Mouse (Mus musculus) left cerebral cortex, postnatal 25 days (tissue): ENCODE results near the gene Ndufaf7. TPM values are rescaled to one million over a fixed set of nuclear protein-coding genes. Genes with fewer than 3 reads are reported as not detected.

Experiments used
- DNase-seq, 2 experiments: peaks; one replicate each; pipeline ENCODE4 v3.0.0; 2022; ENCODE audit warnings: low spot score in 2 of 2, mixed read lengths in 1 of 2
- intact Hi-C: fragments of 180-260 bp; cut with DNase I; formaldehyde crosslinking; loops from one replicate; pipeline ENCODE4 v1.15.1; 2025
- total RNA-seq, 2 experiments: library from RNA; stranded (reverse); gene quantifications; 2 replicates each; pipeline ENCODE4 v1.2.3; 2021

Gene Ndufaf7
- total RNA-seq = 10 to 100 TPM; 51.0 to 64.2 TPM

- peak; percentile 95 to 99 for DNase-seq
- intact Hi-C loops = loop anchor here (5.0 kb wide), 1 partner anchor 99 kb away; the partner anchor contains the start of genes Gpatch11 and Heatr5b
Measured at GRCm38 (mm10) chr17:78936466-78937228, at the start of gene Ndufaf7, which contains the start of gene Cebpz. Gene Ndufaf7 (plus strand): TSS chr17:78937136. Gene Cebpz (minus strand): TSS chr17:78937066.

DNA sequence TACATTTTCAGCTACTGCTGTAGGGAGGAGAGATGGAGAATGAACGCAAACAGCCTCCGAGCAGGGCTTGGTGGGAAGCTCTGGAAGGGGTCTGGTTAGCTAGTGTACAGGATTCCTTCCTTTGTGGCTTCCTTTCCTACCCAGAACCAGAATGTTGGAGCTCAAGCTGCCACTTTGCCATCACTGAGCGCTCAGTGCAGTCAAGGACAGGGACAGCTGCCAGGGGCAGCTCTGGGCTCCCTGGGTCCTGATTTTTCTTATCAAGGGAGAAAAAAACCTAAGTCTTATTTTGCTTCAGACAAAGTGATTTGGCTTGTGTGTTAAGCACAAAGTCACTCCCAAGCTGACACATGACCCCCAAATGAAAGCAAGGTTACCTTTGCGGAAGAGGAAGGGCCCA is 48.4 kb upstream of the Ndufaf7 start:
- DNase-seq = no peak
- intact Hi-C loops = no loop called here

DNA sequence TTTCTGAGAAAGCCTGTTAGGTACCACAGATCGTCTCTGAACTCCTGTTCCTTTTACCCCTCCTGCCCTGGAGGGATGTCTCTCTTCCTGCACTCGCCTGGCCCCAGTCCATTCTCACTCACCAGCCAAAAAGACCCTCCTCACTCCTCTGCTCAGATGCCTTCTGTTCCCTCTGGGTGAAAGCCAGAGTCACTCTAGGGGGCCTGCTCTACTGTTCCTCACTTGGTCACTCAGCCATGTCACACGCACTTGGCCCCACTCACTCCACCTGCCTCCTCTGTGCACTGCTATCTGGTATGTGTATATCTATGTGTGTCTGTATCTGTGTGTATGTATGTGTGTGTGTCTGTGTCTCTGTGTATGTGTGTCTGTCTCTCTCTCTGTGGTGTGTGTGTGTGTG is 47.8 kb upstream of the Ndufaf7 start:
- DNase-seq = no peak
- intact Hi-C loops = no loop called here

DNA sequence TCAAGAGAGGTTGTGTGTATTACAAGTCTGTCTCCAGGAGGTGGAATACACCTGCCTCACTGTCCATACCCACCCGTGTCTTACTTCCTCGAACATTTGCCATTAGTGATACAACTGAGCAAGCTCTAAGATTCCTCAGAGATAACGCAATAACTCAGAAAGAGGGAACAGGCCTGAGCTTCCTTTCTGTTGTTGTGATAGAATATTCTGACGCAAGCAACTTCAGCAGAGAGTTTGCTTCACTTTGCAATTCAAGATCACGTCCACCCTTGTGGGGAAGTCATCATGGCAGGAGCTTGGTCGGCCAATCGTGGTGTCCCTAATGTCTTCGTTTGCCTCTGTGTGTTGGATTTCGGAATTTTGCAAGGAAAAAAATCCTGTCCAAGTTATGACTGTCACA is 45.9 kb upstream of the Ndufaf7 start:
- DNase-seq = no peak

DNA sequence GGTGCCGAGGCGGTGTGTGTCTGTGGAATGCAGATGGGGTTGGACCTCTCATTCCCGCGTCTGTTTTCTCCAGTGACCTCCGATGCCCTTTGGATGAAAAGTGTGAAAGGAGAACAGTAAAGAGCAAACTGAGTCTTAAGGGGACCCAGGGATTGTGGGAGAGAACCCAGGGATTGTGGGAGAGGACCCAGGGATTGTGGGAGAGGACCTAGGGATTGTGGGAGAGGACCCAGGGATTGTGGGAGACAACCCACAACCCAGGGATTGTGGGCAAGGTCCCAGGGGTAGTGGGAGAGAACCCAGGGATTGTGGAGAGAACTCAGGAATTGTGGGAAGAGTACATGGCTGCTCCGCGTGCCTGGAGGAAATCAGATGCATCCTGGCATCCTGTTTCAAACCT is 41.9 kb upstream of the Ndufaf7 start:
- DNase-seq = no peak
- intact Hi-C loops = no loop called here

More for the DNA sequence above, 45.9 kb upstream of the Ndufaf7 start:
- intact Hi-C loops = no loop called here

GRCm38 (mm10) chr17:78895394-78895793 is 41.5 kb upstream of the Ndufaf7 start:
- intact Hi-C loops = no loop called here
- DNase-seq = peak; percentile 24 to 38

- no peak for DNase-seq
- intact Hi-C loops = no loop called here
Measured at GRCm38 (mm10) chr17:78903158-78903557, 33.8 kb upstream of the Ndufaf7 start.

GRCm38 (mm10) chr17:78906892-78907291 is 30.0 kb upstream of the Ndufaf7 start, which contains the start of gene Sult6b1:
Gene Sult6b1 (minus strand): TSS chr17:78906992.
- no peak for DNase-seq
- intact Hi-C loops = no loop called here

GRCm38 (mm10) chr17:78909374-78909773 is 27.6 kb upstream of the Ndufaf7 start:
- no peak for DNase-seq
- intact Hi-C loops = no loop called here

- DNase-seq = peak in 1 of 2 experiments; percentile 46
- intact Hi-C loops = no loop called here
Measured at GRCm38 (mm10) chr17:78912861-78913281, 24.1 kb upstream of the Ndufaf7 start.

- intact Hi-C loops = no loop called here
- DNase-seq = no peak
Measured at GRCm38 (mm10) chr17:78913921-78914320, 23.0 kb upstream of the Ndufaf7 start.

- intact Hi-C loops = loop anchor here (1.0 kb wide), 1 partner anchor 80 kb away; the partner anchor contains the start of genes Gpatch11 and Heatr5b
- no peak for DNase-seq
Measured at GRCm38 (mm10) chr17:78915772-78916171, 21.2 kb upstream of the Ndufaf7 start.

- intact Hi-C loops = loop anchor here (1.0 kb wide), 1 partner anchor 81 kb away; the partner anchor contains the start of genes Gpatch11 and Heatr5b
Measured at GRCm38 (mm10) chr17:78916369-78916813, 20.5 kb upstream of the Ndufaf7 start, which contains the start of gene Cebpzos. Gene Cebpzos (plus strand): TSS chr17:78916500.

GRCm38 (mm10) chr17:78916899-78917298 is 20.0 kb upstream of the Ndufaf7 start:
- no peak for DNase-seq
- intact Hi-C loops = loop anchor here (1.0 kb wide), 1 partner anchor 82 kb away; the partner anchor contains the start of genes Gpatch11 and Heatr5b

More at GRCm38 (mm10) chr17:78916369-78916813, 20.5 kb upstream of the Ndufaf7 start, which contains the start of gene Cebpzos:
- peak; percentile 86 to 95 for DNase-seq

- DNase-seq = peak in 1 of 2 experiments; percentile 26
- intact Hi-C loops = no loop called here
Measured at GRCm38 (mm10) chr17:78917696-78918095, 19.2 kb upstream of the Ndufaf7 start.

GRCm38 (mm10) chr17:78935857-78936256 is 1.1 kb upstream of the Ndufaf7 start:
- intact Hi-C loops = loop anchor here (5.0 kb wide), 1 partner anchor 99 kb away; the partner anchor contains the start of genes Gpatch11 and Heatr5b
- DNase-seq = no peak

- no peak for DNase-seq
- intact Hi-C loops = loop anchor here (5.0 kb wide), 1 partner anchor 100 kb away; the partner anchor contains the start of genes Gpatch11 and Heatr5b
Measured at GRCm38 (mm10) chr17:78937229-78937853, 405 bp downstream of the Ndufaf7 start.

DNA sequence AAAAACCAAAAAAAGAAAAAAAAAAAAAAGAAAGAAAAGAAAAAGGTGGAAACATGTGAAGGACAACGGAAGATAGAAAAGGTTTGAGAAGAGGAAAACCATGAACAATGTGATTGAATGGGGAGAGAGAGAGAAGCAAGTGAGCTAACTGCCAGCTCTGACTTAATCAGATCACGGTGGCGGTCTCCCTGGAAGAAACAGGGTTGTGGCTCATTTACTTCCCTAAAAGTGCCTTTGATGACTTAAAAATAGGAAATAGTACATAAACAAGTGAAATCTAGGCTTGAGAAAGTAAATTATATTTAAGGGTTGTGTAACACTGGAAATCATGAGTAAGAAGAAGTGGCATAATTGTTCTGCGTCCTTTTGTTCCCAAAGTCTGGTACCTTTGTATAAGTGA is 2.0 kb downstream of the Ndufaf7 start:
- intact Hi-C loops = loop anchor here (5.0 kb wide), 1 partner anchor 102 kb away; the partner anchor contains the start of genes Gpatch11 and Heatr5b

DNA sequence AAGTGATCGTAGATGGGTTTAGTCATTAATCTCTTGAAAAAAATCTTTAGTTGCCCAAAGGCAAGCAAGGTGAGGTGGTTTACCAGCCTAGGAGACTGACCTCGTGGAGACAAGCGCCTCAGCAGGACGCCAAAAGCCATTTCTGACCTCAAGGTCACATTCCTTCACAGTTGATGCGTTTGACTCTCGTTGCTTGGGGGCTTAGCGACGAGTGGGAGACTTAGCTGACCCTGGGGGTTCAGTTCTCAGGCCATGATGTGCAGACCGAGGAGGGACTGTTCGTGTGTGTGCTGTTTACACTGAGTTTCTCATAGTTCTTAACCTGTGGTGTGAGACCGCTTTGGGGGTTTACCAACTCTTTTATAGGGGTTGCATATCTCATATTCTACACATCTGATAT is 5.6 kb downstream of the Ndufaf7 start:
- intact Hi-C loops = loop anchor here (10.0 kb wide), 1 partner anchor 288 kb away; no protein-coding TSS in a partner anchor
- DNase-seq = no peak

More for the DNA sequence above, 2.0 kb downstream of the Ndufaf7 start:
- no peak for DNase-seq

- intact Hi-C loops = no loop called here
- DNase-seq = no peak
Measured at GRCm38 (mm10) chr17:78951225-78951624, 14.3 kb downstream of the Ndufaf7 start.
